Mouse (Mus musculus): Measurements from ENCODE around the gene Jdp2. TPM values are rescaled to one million over a fixed set of nuclear protein-coding genes. Genes with fewer than 3 reads are reported as not detected.

Jdp2 gene
- polyA plus RNA-seq, 1 experiment from 2014 or later = 0.62 TPM

DNA sequence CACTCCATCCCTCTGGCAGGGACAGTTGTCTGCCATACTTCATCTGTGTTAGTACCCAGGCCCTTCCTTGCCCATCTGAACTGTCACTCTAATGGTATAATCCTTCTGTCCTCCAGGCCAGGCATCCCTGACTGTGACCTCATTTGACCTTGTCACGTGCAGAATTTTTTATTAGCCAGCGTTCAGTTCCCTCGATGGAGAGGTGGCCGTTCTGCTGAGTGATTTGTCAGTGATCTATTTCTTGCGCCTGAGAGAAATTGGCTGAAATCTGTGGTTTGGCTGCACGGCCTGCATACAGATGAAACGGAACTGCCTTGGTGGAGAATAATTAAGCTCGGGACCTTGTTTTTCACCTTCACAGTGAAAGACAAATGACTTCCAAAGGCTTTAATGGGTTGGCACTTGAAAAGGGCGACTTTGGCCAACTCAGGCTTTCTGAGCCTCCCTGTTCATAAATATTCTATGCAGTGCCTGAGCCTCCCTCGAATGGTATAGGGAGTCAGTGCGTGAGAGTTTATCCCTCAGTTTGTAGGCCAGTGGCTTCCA lies 21.1 kb downstream of the Jdp2 start:
- Histone ChIP-seq H3K36me3 (ENCODE audit: control insufficient read depth, insufficient read depth, low read length) (no peaks in the 10 kb centered on the region), H3K27me3 (ENCODE audit: control insufficient read depth, insufficient read depth, low read length) (no peaks in the 10 kb centered on the region), H3K4me1 (ENCODE audit: control insufficient read depth, insufficient read depth, low read length) (peaks cover 17% of the 10 kb centered on the region), H3K4me3 (ENCODE audit: low read depth, low read length) (no peak overlapping the region), H3K27ac (ENCODE audit: low read depth, low read length) (no peak overlapping the region), H3K9me3 (replicated peaks; ENCODE audit: control insufficient read depth, low read length) (no peaks in the 10 kb centered on the region), H3K4me2 (no peak overlapping the region), H3K9ac (ENCODE audit: low read depth, low read length) (no peak overlapping the region)
- 73% methylated on average over 11 of the region's 11 CpGs for WGBS (ENCODE audit: insufficient replicate concordance)
- no peak for ATAC-seq (replicated peaks; ENCODE audit: insufficient number of reproducible peaks, low FRiP score, low TSS enrichment)

GRCm38 (mm10) chr12:85621027-85621426 lies 22.2 kb downstream of the Jdp2 start:
- 80% methylated on average over 6 of the region's 6 CpGs for WGBS (ENCODE audit: insufficient replicate concordance)
- peaks cover 16% of the 10 kb centered on the region for H3K4me1 ChIP-seq (ENCODE audit: control insufficient read depth, insufficient read depth, low read length)
- no peak overlapping the region for H3K4me2 ChIP-seq
- no peaks in the 10 kb centered on the region for H3K36me3 ChIP-seq (ENCODE audit: control insufficient read depth, insufficient read depth, low read length)
- ATAC-seq (replicated peaks; ENCODE audit: insufficient number of reproducible peaks, low FRiP score, low TSS enrichment) = no peak
- H3K27me3 ChIP-seq (ENCODE audit: control insufficient read depth, insufficient read depth, low read length) = no peaks in the 10 kb centered on the region
- H3K27ac ChIP-seq (ENCODE audit: low read depth, low read length) = no peak overlapping the region
- no peak overlapping the region for H3K9ac ChIP-seq (ENCODE audit: low read depth, low read length)
- H3K4me3 ChIP-seq (ENCODE audit: low read depth, low read length) = no peak overlapping the region
- H3K9me3 ChIP-seq (replicated peaks; ENCODE audit: control insufficient read depth, low read length) = no peaks in the 10 kb centered on the region

GRCm38 (mm10) chr12:85621673-85622072 lies 22.8 kb downstream of the Jdp2 start:
- H3K36me3 ChIP-seq (ENCODE audit: control insufficient read depth, insufficient read depth, low read length) = no peaks in the 10 kb centered on the region
- H3K9ac ChIP-seq (ENCODE audit: low read depth, low read length) = no peak overlapping the region
- H3K4me1 ChIP-seq (ENCODE audit: control insufficient read depth, insufficient read depth, low read length) = peaks cover 12% of the 10 kb centered on the region
- no peak overlapping the region for H3K4me3 ChIP-seq (ENCODE audit: low read depth, low read length)
- ATAC-seq (replicated peaks; ENCODE audit: insufficient number of reproducible peaks, low FRiP score, low TSS enrichment) = no peak
- no peaks in the 10 kb centered on the region for H3K9me3 ChIP-seq (replicated peaks; ENCODE audit: control insufficient read depth, low read length)
- H3K27ac ChIP-seq (ENCODE audit: low read depth, low read length) = no peak overlapping the region
- WGBS (ENCODE audit: insufficient replicate concordance) = 60% methylated on average over 4 of the region's 4 CpGs
- no peak overlapping the region for H3K4me2 ChIP-seq
- no peaks in the 10 kb centered on the region for H3K27me3 ChIP-seq (ENCODE audit: control insufficient read depth, insufficient read depth, low read length)

GRCm38 (mm10) chr12:85623711-85624110 lies 24.9 kb downstream of the Jdp2 start:
- ATAC-seq (replicated peaks; ENCODE audit: insufficient number of reproducible peaks, low FRiP score, low TSS enrichment) = no peak
- Histone ChIP-seq H3K9ac (ENCODE audit: low read depth, low read length) (no peak overlapping the region), H3K4me1 (ENCODE audit: control insufficient read depth, insufficient read depth, low read length) (peaks cover 12% of the 10 kb centered on the region), H3K4me3 (ENCODE audit: low read depth, low read length) (no peak overlapping the region), H3K27me3 (ENCODE audit: control insufficient read depth, insufficient read depth, low read length) (no peaks in the 10 kb centered on the region), H3K27ac (ENCODE audit: low read depth, low read length) (peak overlapping the region; percentile 50), H3K4me2 (no peak overlapping the region), H3K9me3 (replicated peaks; ENCODE audit: control insufficient read depth, low read length) (no peaks in the 10 kb centered on the region), H3K36me3 (ENCODE audit: control insufficient read depth, insufficient read depth, low read length) (no peaks in the 10 kb centered on the region)
- WGBS (ENCODE audit: insufficient replicate concordance) = 17% methylated on average over 3 of the region's 3 CpGs

GRCm38 (mm10) chr12:85624652-85625051 lies 25.8 kb downstream of the Jdp2 start:
- H3K27ac ChIP-seq (ENCODE audit: low read depth, low read length) = no peak overlapping the region
- H3K4me2 ChIP-seq = no peak overlapping the region
- H3K36me3 ChIP-seq (ENCODE audit: control insufficient read depth, insufficient read depth, low read length) = no peaks in the 10 kb centered on the region
- no peaks in the 10 kb centered on the region for H3K27me3 ChIP-seq (ENCODE audit: control insufficient read depth, insufficient read depth, low read length)
- no peak overlapping the region for H3K9ac ChIP-seq (ENCODE audit: low read depth, low read length)
- no peak overlapping the region for H3K4me3 ChIP-seq (ENCODE audit: low read depth, low read length)
- no peaks in the 10 kb centered on the region for H3K9me3 ChIP-seq (replicated peaks; ENCODE audit: control insufficient read depth, low read length)
- WGBS (ENCODE audit: insufficient replicate concordance) = 77% methylated on average over 7 of the region's 7 CpGs
- ATAC-seq (replicated peaks; ENCODE audit: insufficient number of reproducible peaks, low FRiP score, low TSS enrichment) = no peak
- peaks cover 12% of the 10 kb centered on the region for H3K4me1 ChIP-seq (ENCODE audit: control insufficient read depth, insufficient read depth, low read length)

GRCm38 (mm10) chr12:85625852-85626251 lies 27.0 kb downstream of the Jdp2 start:
- no peaks in the 10 kb centered on the region for H3K36me3 ChIP-seq (ENCODE audit: control insufficient read depth, insufficient read depth, low read length)
- H3K4me2 ChIP-seq = no peak overlapping the region
- WGBS (ENCODE audit: insufficient replicate concordance) = 41% methylated on average over 5 of the region's 5 CpGs
- H3K27me3 ChIP-seq (ENCODE audit: control insufficient read depth, insufficient read depth, low read length) = no peaks in the 10 kb centered on the region
- no peak overlapping the region for H3K4me3 ChIP-seq (ENCODE audit: low read depth, low read length)
- peaks cover 12% of the 10 kb centered on the region for H3K4me1 ChIP-seq (ENCODE audit: control insufficient read depth, insufficient read depth, low read length)
- no peak for ATAC-seq (replicated peaks; ENCODE audit: insufficient number of reproducible peaks, low FRiP score, low TSS enrichment)
- H3K9me3 ChIP-seq (replicated peaks; ENCODE audit: control insufficient read depth, low read length) = no peaks in the 10 kb centered on the region
- no peak overlapping the region for H3K27ac ChIP-seq (ENCODE audit: low read depth, low read length)
- no peak overlapping the region for H3K9ac ChIP-seq (ENCODE audit: low read depth, low read length)

DNA sequence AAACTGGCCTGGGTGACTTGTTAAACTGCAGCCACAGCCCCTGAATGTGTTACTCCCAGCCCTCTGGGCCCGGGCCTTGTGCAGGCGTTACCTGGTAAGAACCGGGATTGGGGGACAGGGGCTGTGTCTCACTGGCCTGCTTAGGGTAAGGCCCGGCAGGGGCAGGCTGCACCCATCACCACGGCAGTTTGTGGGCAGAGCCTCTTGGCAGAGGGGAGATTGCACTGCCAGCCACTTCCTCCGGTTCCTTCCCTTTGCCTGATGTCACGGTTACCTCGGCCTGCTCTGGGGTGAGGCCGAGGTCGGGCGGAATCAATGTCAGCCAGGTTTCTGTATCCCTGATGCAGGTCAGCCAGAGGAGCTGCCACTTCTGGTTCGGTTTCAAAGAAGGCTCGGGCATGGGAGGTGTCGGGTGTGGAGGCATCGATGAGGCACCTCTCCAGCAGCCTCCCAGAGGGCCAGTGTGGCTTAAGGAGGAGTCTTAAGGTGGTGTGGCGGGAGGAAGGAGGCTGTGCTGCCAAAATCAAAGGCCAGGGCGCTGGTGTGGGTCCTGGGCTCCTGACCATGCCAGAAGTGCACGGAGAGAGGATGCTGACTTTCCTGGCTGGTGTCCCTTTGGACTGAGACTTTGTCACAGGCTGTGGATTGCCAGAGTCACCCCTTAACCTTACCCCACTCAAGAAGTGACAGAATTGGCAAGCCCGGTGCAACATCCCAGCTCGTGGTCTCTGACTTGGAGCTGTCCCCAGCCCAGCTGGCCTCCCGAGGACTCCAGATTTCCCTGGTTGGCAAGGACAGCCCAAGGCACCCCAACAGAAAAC lies 31.0 kb downstream of the Jdp2 start:
- no peak overlapping the region for H3K9ac ChIP-seq (ENCODE audit: low read depth, low read length)
- ATAC-seq (replicated peaks; ENCODE audit: insufficient number of reproducible peaks, low FRiP score, low TSS enrichment) = no peak
- peaks cover 5% of the 10 kb centered on the region; the same call in 1 of the 2 replicates for H3K36me3 ChIP-seq (ENCODE audit: control insufficient read depth, insufficient read depth, low read length)
- no peaks in the 10 kb centered on the region for H3K27me3 ChIP-seq (ENCODE audit: control insufficient read depth, insufficient read depth, low read length)
- no peak overlapping the region for H3K27ac ChIP-seq (ENCODE audit: low read depth, low read length)
- whole genome bisulfite sequencing (ENCODE audit: insufficient replicate concordance) = 70% methylated on average over 21 of the region's 21 CpGs
- no peaks in the 10 kb centered on the region for H3K9me3 ChIP-seq (replicated peaks; ENCODE audit: control insufficient read depth, low read length)
- no peaks in the 10 kb centered on the region; the same call in 1 of the 2 replicates for H3K4me1 ChIP-seq (ENCODE audit: control insufficient read depth, insufficient read depth, low read length)
- H3K4me3 ChIP-seq (ENCODE audit: low read depth, low read length) = no peak overlapping the region
- no peak overlapping the region for H3K4me2 ChIP-seq

GRCm38 (mm10) chr12:85631196-85631595 lies 32.4 kb downstream of the Jdp2 start:
- 71% methylated on average over 4 of the region's 4 CpGs for WGBS (ENCODE audit: insufficient replicate concordance)
- Histone ChIP-seq H3K9me3 (replicated peaks; ENCODE audit: control insufficient read depth, low read length) (no peaks in the 10 kb centered on the region), H3K27ac (ENCODE audit: low read depth, low read length) (no peak overlapping the region), H3K4me2 (no peak overlapping the region), H3K9ac (ENCODE audit: low read depth, low read length) (no peak overlapping the region), H3K4me1 (ENCODE audit: control insufficient read depth, insufficient read depth, low read length) (no peaks in the 10 kb centered on the region), H3K4me3 (ENCODE audit: low read depth, low read length) (no peak overlapping the region), H3K36me3 (ENCODE audit: control insufficient read depth, insufficient read depth, low read length) (peaks cover 5% of the 10 kb centered on the region; the same call in 1 of the 2 replicates), H3K27me3 (ENCODE audit: control insufficient read depth, insufficient read depth, low read length) (no peaks in the 10 kb centered on the region)
- no peak for ATAC-seq (replicated peaks; ENCODE audit: insufficient number of reproducible peaks, low FRiP score, low TSS enrichment)

DNA sequence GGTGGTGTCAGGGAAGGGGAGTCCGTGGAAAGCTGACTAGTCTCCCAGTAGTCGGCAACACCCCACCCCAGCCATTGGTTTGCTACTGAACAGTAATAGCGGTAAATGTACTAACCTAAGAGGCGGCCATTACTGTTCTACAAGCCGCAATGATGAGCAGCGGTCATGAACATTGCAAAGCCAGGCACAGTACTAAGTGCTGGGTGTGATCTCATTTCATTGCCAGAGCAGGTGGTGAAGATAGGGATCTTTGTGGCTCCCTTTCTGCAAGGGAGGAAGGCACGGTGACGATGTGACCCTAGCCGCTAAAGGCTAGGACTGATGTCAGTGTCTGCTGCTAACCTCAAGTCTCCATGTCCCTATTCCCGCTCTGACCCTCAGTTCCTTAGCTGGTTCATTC lies 33.5 kb downstream of the Jdp2 start:
- Histone ChIP-seq H3K27me3 (ENCODE audit: control insufficient read depth, insufficient read depth, low read length) (no peaks in the 10 kb centered on the region), H3K9ac (ENCODE audit: low read depth, low read length) (no peak overlapping the region), H3K4me3 (ENCODE audit: low read depth, low read length) (no peak overlapping the region), H3K36me3 (ENCODE audit: control insufficient read depth, insufficient read depth, low read length) (peaks cover 5% of the 10 kb centered on the region; the same call in 1 of the 2 replicates), H3K27ac (ENCODE audit: low read depth, low read length) (no peak overlapping the region), H3K9me3 (replicated peaks; ENCODE audit: control insufficient read depth, low read length) (no peaks in the 10 kb centered on the region), H3K4me1 (ENCODE audit: control insufficient read depth, insufficient read depth, low read length) (no peaks in the 10 kb centered on the region), H3K4me2 (no peak overlapping the region)
- no peak for ATAC-seq (replicated peaks; ENCODE audit: insufficient number of reproducible peaks, low FRiP score, low TSS enrichment)
- WGBS (ENCODE audit: insufficient replicate concordance) = 93% methylated on average over 10 of the region's 10 CpGs

Data from heart, embryonic 11.5 days (tissue).